Comparison of ENCODE assay signal across 14 mouse cellular contexts in genomic region chr5:101986694-101987093, GRCm38 (mm10).
"Had no signal": no experiment of that assay in that cellular context is flagged by ENCODE, and none has a peak within 500 bp of the region (broad histone marks: within the 10 kb centered on the region; RNA-seq: fewer than 3 reads in every experiment).

No protein-coding gene starts in this region.

- H3K36me3 ChIP-seq: forebrain, embryonic 12.5 days; forebrain, embryonic 15.5 days had no signal

- H3K4me3 ChIP-seq: embryonic facial prominence, embryonic 10.5 days; embryonic facial prominence, embryonic 12.5 days; embryonic facial prominence, embryonic 13.5 days; embryonic facial prominence, embryonic 15.5 days; erythroblast, embryonic 14.5 days; forebrain, embryonic 10.5 days; forebrain, embryonic 12.5 days; forebrain, embryonic 13.5 days; forebrain, embryonic 15.5 days; gastrocnemius, adult 2 months; heart, adult 2 months had no signal

- H3K27me3 ChIP-seq: embryonic facial prominence, embryonic 12.5 days; embryonic facial prominence, embryonic 13.5 days; embryonic facial prominence, embryonic 15.5 days; forebrain, embryonic 12.5 days; forebrain, embryonic 13.5 days; forebrain, embryonic 15.5 days had no signal

- H3K9me3 ChIP-seq: embryonic facial prominence, embryonic 10.5 days; embryonic facial prominence, embryonic 12.5 days; embryonic facial prominence, embryonic 13.5 days; embryonic facial prominence, embryonic 15.5 days; forebrain, embryonic 10.5 days; forebrain, embryonic 12.5 days; forebrain, embryonic 13.5 days; forebrain, embryonic 15.5 days had no signal

- ATAC-seq: forebrain, embryonic 13.5 days; forebrain, embryonic 14.5 days; forebrain, embryonic 15.5 days; forebrain, embryonic 16.5 days; forebrain, postnatal 0 days had no signal

- H3K9ac ChIP-seq: embryonic facial prominence, embryonic 12.5 days; embryonic facial prominence, embryonic 13.5 days; embryonic facial prominence, embryonic 15.5 days; forebrain, embryonic 12.5 days; forebrain, embryonic 13.5 days; forebrain, embryonic 15.5 days; forebrain, postnatal 0 days had no signal

- H3K27ac ChIP-seq: embryonic facial prominence, embryonic 10.5 days; embryonic facial prominence, embryonic 12.5 days; embryonic facial prominence, embryonic 13.5 days; embryonic facial prominence, embryonic 15.5 days; forebrain, embryonic 10.5 days; forebrain, embryonic 12.5 days; forebrain, embryonic 13.5 days; forebrain, embryonic 15.5 days; gastrocnemius, adult 2 months; heart, adult 2 months had no signal

- H3K4me2 ChIP-seq: embryonic facial prominence, embryonic 12.5 days; embryonic facial prominence, embryonic 13.5 days; embryonic facial prominence, embryonic 15.5 days; forebrain, embryonic 12.5 days; forebrain, embryonic 13.5 days; forebrain, embryonic 15.5 days had no signal
